Mouse (Mus musculus) E14TG2a.4 (cell line): ENCODE data around the gene Olfr173.

Source experiments
- CTCF ChIP-seq: conservative IDR thresholded peaks from 2 replicates; pipeline ENCODE4 v1.5.1; 2014; ENCODE audit warnings: low read length
- NANOG ChIP-seq: IDR thresholded peaks from 2 replicates; pipeline ENCODE4 v1.6.1; 2014; ENCODE audit warnings: borderline replicate concordance, low read length, mixed read lengths
- POU5F1 ChIP-seq: IDR thresholded peaks from 2 replicates; pipeline ENCODE4 v1.6.1; 2014; ENCODE audit warnings: low read length, borderline replicate concordance

- TF ChIP-seq CTCF (no peak), NANOG (no peak), POU5F1 (no peak)
Observed at GRCm38 (mm10) chr16:58800168-58800567, at the start of gene Olfr173.
